Comparison of ENCODE assay signal across 8 mouse cellular contexts in the genomic region with DNA sequence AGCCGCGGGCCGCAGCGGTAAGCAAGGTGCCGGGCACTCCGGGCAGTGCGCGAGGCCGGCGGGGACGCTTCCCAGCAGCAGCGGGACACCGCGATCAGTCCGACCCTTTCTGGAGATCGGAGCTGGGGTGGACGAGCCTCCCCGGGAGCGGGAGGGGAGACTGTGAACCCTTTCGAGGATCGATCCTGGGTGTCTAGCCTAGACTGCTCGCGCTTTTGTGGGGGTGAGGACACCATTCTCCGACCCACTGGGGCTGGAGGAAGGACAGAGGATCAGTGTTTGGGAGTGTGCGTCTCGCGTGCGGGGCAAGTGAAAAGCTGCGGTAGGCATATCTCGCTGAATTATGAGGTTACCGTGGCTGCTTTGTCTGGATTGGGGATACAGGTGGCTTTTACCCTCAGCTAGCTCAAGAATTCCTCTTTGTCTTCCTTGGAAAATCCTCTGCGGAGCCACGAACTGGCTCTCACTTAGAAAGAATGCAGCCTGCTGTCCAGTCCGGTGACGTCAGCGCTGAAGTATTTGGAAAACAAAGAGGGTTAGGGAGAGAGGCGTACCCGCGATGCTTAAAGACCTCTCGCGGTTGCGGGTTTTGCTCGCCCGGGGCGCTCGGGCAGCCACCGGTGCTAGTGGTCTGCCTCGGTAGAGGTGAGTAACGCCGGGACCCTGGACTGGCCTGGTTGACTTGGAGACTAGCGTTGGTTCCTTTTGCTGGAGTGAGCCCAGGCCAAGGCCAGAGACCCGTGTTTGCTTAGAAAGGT. TPM values are rescaled to one million over a fixed set of nuclear protein-coding genes. Genes with fewer than 3 reads are reported as not detected.
DNase-seq lines count a peak whose midpoint lies in the region; ATAC-seq lines count a peak whose summit lies in the region.

No protein-coding gene starts in this region.

- ATAC-seq in intestine, embryonic 16.5 days = peak; percentile 45
- 0 out of 2 replicates have a peak, but pooled peaks have one; percentile 17 for ATAC-seq in megakaryocyte-erythroid progenitor cell, adult 5-6 weeks (replicated peaks; ENCODE audit: low FRiP score, low TSS enrichment, poor library complexity, severe bottlenecking)
- ATAC-seq in inflammation-experienced regulatory T-cells, adult 6 months = no peak

- WGBS in intestine, embryonic 16.5 days = under 1% methylated on average over 52 of the region's 52 CpGs

- H3K27me3 ChIP-seq in intestine, embryonic 16.5 days (replicated peaks; ENCODE audit: control insufficient read depth, insufficient read depth, low read length) = no peaks in the 10 kb centered on the region

- peak overlapping the region; percentile 97 for H3K9ac ChIP-seq in intestine, embryonic 16.5 days (ENCODE audit: low read depth, low read length)

- peak overlapping the region; percentile 92 for H3K4me2 ChIP-seq in intestine, embryonic 16.5 days (ENCODE audit: low read depth, low read length)

- peaks cover 57% of the 10 kb centered on the region for H3K4me1 ChIP-seq in intestine, embryonic 16.5 days (ENCODE audit: control insufficient read depth, insufficient read depth, low read length)

- H3K27ac ChIP-seq in intestine, embryonic 16.5 days (ENCODE audit: low read length) = peak overlapping the region; percentile 98

- intact Hi-C loops in left cerebral cortex, postnatal 25 days (cut with DNase I) = loop anchor here (1.0 to 2.0 kb wide), 2 partner anchors 61 to 147 kb away; no protein-coding TSS in a partner anchor

- H3K9me3 ChIP-seq in intestine, embryonic 16.5 days (ENCODE audit: control insufficient read depth, low read length) = no peaks in the 10 kb centered on the region

- H3K4me3 ChIP-seq in intestine, embryonic 16.5 days (ENCODE audit: low read length) = peak overlapping the region; percentile 90

- 0 out of 2 replicates have a peak, but pooled peaks cover 6% of the 10 kb centered on the region for H3K36me3 ChIP-seq in intestine, embryonic 16.5 days (ENCODE audit: control insufficient read depth, insufficient read depth, low read length)

- DNase-seq in adrenal gland, adult 18-20 months (ENCODE audit: low spot score in 2 of 2) = peak; percentile 69 to 78
- peak; percentile 95 for DNase-seq in embryo, embryonic 10.5 days (ENCODE audit: low spot score)
- DNase-seq in gastrocnemius, postnatal 4 days (ENCODE audit: low spot score in 2 of 2) = peak; percentile 76 to 89
- DNase-seq in left cerebral cortex, postnatal 25 days (ENCODE audit: low spot score in 2 of 2) = peak; percentile 63 to 72
- DNase-seq in right cerebral cortex, postnatal 4 days = peak; percentile 65

RNA-seq across cellular contexts. Expression of a gene that starts 1.6 kb away (rescaled TPM):
- 100 to 1,000 TPM in 1 of 2 experiments, 10 to 100 TPM in 1; 73.0 to 202 TPM for total RNA-seq in adrenal gland, adult 18-20 months (2021)
- 10 to 100 TPM; 58.1 to 61.2 TPM for total RNA-seq in gastrocnemius, postnatal 4 days (2021)
- 20.4 and 21.8 TPM in 2 replicates for polyA plus RNA-seq in intestine, embryonic 16.5 days (2015; fragmentation: Nextera tagmentation; extraction: Ambion mirVana)
- 10 to 100 TPM; 18.7 to 18.8 TPM for total RNA-seq in left cerebral cortex, postnatal 25 days (2021)
- not detected in 2 replicates for total RNA-seq in megakaryocyte-erythroid progenitor cell, adult 5-6 weeks (2014; fragmentation: Nextera tagmentation)
- total RNA-seq in megakaryocyte-erythroid progenitor cell, adult 5-6 weeks (2017) = not detected in 2 replicates
- under 1 TPM in 1 of 3 experiments, not detected in 2; 0.21 TPM for polyA plus RNA-seq in inflammation-experienced regulatory T-cells, adult 6 months (2017; shearing (Covaris generic))

Comparison
In these comparisons a context has a peak if more than half of its experiments do, and no peak if none do; other contexts are left out.
1. RNA of a gene that starts 1.6 kb away (total RNA-seq): 73.0 to 202 TPM in adrenal gland, adult 18-20 months, 58.1 to 61.2 TPM in gastrocnemius, postnatal 4 days and 18.7 to 18.8 TPM in left cerebral cortex, postnatal 25 days; not detected in megakaryocyte-erythroid progenitor cell, adult 5-6 weeks; every median in the first group is over 10 times any median in the second.
2. Peak in every context shown above with its lines, with median percentiles within 50 percentile points of each other: DNase-seq.